Mouse (Mus musculus) liver, embryonic 14.5 days (tissue): ENCODE measurements at regions not wholly inside any gene's neighbourhood (a gene's known extent, or its start where the extent isn't known, plus 50 kb on each side); places are given as distances from the start of the nearest gene placed in this dataset.

Experiments used
- ATAC-seq: fragments of 200-750 bp; cut with Nextera tagmentation; 2 replicates; pipeline ENCODE4 v1.8.0; 2017; ENCODE audit warnings: moderate number of reproducible peaks, mild to moderate bottlenecking, moderate library complexity; ENCODE audit not compliant: insufficient read depth
- DNase-seq, 3 experiments: peaks; one replicate each; pipeline ENCODE4 v3.0.0-alpha.2; 2012 to 2013; ENCODE audit warnings: low read depth in 3 of 3, low spot score in 3 of 3
- H3K27ac ChIP-seq: fragments of 300-500 bp; sonication (generic); 2 replicates; pipeline ENCODE4 v1.5.1; 2014; ENCODE audit warnings: moderate library complexity, mild to moderate bottlenecking, control low read depth, inconsistent platforms
- H3K27me3 ChIP-seq: fragments of 300-500 bp; sonication (generic); 2 replicates; pipeline ENCODE4 v1.6.1; 2014; ENCODE audit warnings: mild to moderate bottlenecking, low read length, moderate library complexity; ENCODE audit not compliant: control insufficient read depth, insufficient read depth
- H3K36me3 ChIP-seq: fragments of 300-500 bp; sonication (generic); replicated peaks from 2 replicates; pipeline ENCODE4 v1.6.1; 2014; ENCODE audit warnings: low read depth; ENCODE audit not compliant: control insufficient read depth, insufficient read depth
- H3K4me1 ChIP-seq, 2 experiments: fragments of 200-500 bp in 1 of 2; fragments of 300-500 bp in 1 of 2; sonication (generic) in 1 of 2; replicated peaks; 2 replicates each; pipeline ENCODE4 v1.6.1; 2012 to 2014; ENCODE audit warnings: antibody characterized with exemption in 1 of 2, inconsistent platforms in 1 of 2, low read length in 1 of 2; ENCODE audit not compliant: control insufficient read depth in 2 of 2, insufficient read depth in 2 of 2
- H3K4me2 ChIP-seq: fragments of 300-500 bp; sonication (generic); 2 replicates; pipeline ENCODE4 v1.6.1; 2014; ENCODE audit warnings: low read depth, mild to moderate bottlenecking, control low read depth, moderate library complexity
- H3K4me3 ChIP-seq, 2 experiments: fragments of 200-500 bp in 1 of 2; fragments of 300-500 bp in 1 of 2; sonication (generic) in 1 of 2; 2 replicates each; pipeline ENCODE4 v1.5.1; 2012 to 2014; ENCODE audit warnings: low read depth in 2 of 2, low read length in 2 of 2, mild to moderate bottlenecking in 2 of 2, control low read depth in 1 of 2, inconsistent platforms in 1 of 2, moderate library complexity in 1 of 2; ENCODE audit not compliant: insufficient read depth in 1 of 2
- H3K9ac ChIP-seq: fragments of 300-500 bp; sonication (generic); replicated peaks from 2 replicates; pipeline ENCODE4 v1.6.1; 2014; ENCODE audit warnings: mild to moderate bottlenecking, control low read depth, moderate library complexity
- H3K9me3 ChIP-seq: fragments of 300-500 bp; sonication (generic); 2 replicates; pipeline ENCODE4 v1.6.1; 2016; ENCODE audit warnings: low read length, mixed read lengths; ENCODE audit not compliant: control insufficient read depth
- CTCF ChIP-seq: IDR thresholded peaks from 2 replicates; pipeline ENCODE4 v1.5.1; 2016; ENCODE audit warnings: antibody characterized with exemption, low read depth, control low read depth
- EP300 ChIP-seq: IDR thresholded peaks from 2 replicates; pipeline ENCODE4 v1.6.1; 2016; ENCODE audit warnings: antibody characterized with exemption, low read depth
- WGBS: fragments of 180-500 bp; shearing (Covaris S2); extraction: QIAGEN DNeasy Blood & Tissue Kit; methylation state at CpG from one replicate; pipeline ENCODE4 v1.1.7; 2014; ENCODE audit not compliant: insufficient replicate concordance; 5-methylcytosine and 5-hydroxymethylcytosine counted together

GRCm38 (mm10) chr11:84719781-84720180, 99.5 kb downstream of the Mrm1 start:
- 76% methylated on average over 1 of the region's 1 CpGs for WGBS
- Histone ChIP-seq H3K36me3 (no peaks in the 10 kb centered on the region), H3K27me3 (no peaks in the 10 kb centered on the region), H3K4me2 (no peak overlapping the region), H3K9me3 (no peaks in the 10 kb centered on the region), H3K9ac (no peak overlapping the region), H3K4me3 (no peak overlapping the region), H3K4me1 (peaks cover 11 to 17% of the 10 kb centered on the region in 2 experiments), H3K27ac (no peak overlapping the region)
- TF ChIP-seq CTCF, result no peak
- TF ChIP-seq EP300, result no peak
- ATAC-seq, result no peak
- no peak for DNase-seq

GRCm38 (mm10) chr11:84712731-84713130, 106.6 kb downstream of the Mrm1 start:
- Histone ChIP-seq H3K4me2 (no peak overlapping the region), H3K9ac (no peak overlapping the region), H3K4me3 (no peak overlapping the region), H3K27ac (no peak overlapping the region), H3K4me1 (no peaks in the 10 kb centered on the region), H3K36me3 (no peaks in the 10 kb centered on the region), H3K27me3 (peaks cover 10% of the 10 kb centered on the region), H3K9me3 (no peaks in the 10 kb centered on the region)
- no peak for TF ChIP-seq EP300
- no peak for DNase-seq
- WGBS, result 75% methylated on average over 6 of the region's 6 CpGs
- no peak for ATAC-seq

GRCm38 (mm10) chr11:84711886-84712285, 107.4 kb downstream of the Mrm1 start:
- ATAC-seq (no peak), DNase-seq (no peak)
- Histone ChIP-seq H3K36me3 (no peaks in the 10 kb centered on the region), H3K4me1 (peaks cover 0 to 2% of the 10 kb centered on the region in 2 experiments; a peak in 1 of 4 replicates), H3K9ac (no peak overlapping the region), H3K4me2 (no peak overlapping the region), H3K9me3 (no peaks in the 10 kb centered on the region), H3K27me3 (peaks cover 15% of the 10 kb centered on the region), H3K27ac (no peak overlapping the region), H3K4me3 (no peak overlapping the region)
- WGBS, result 41% methylated on average over 6 of the region's 6 CpGs
- TF ChIP-seq EP300, result no peak
- TF ChIP-seq CTCF, result no peak

GRCm38 (mm10) chr11:84708222-84708730, 111.0 kb downstream of the Mrm1 start:
- TF ChIP-seq CTCF (no peak), EP300 (no peak)
- H3K27me3 ChIP-seq, result peaks cover 18% of the 10 kb centered on the region
- no peak overlapping the region for H3K27ac ChIP-seq
- H3K9ac ChIP-seq, result no peak overlapping the region
- H3K4me1 ChIP-seq, result peaks cover 0 to 2% of the 10 kb centered on the region in 2 experiments; a peak in 1 of 4 replicates
- WGBS, result 78% methylated on average over 10 of the region's 10 CpGs
- no peaks in the 10 kb centered on the region for H3K36me3 ChIP-seq
- no peaks in the 10 kb centered on the region for H3K9me3 ChIP-seq
- no peak for ATAC-seq
- no peak overlapping the region for H3K4me2 ChIP-seq
- no peak overlapping the region for H3K4me3 ChIP-seq
- no peak for DNase-seq

GRCm38 (mm10) chr11:84707772-84708171, 111.5 kb downstream of the Mrm1 start:
- no peaks in the 10 kb centered on the region for H3K36me3 ChIP-seq
- H3K27me3 ChIP-seq, result peaks cover 15% of the 10 kb centered on the region
- ATAC-seq, result no peak
- DNase-seq, result no peak
- no peaks in the 10 kb centered on the region for H3K9me3 ChIP-seq
- no peak overlapping the region for H3K4me2 ChIP-seq
- no peak overlapping the region for H3K9ac ChIP-seq
- H3K27ac ChIP-seq, result no peak overlapping the region
- H3K4me3 ChIP-seq, result no peak overlapping the region
- peaks cover 0 to 2% of the 10 kb centered on the region in 2 experiments; a peak in 1 of 4 replicates for H3K4me1 ChIP-seq
- WGBS, result 24% methylated on average over 10 of the region's 10 CpGs
- TF ChIP-seq EP300 (no peak), CTCF (no peak)
